Mouse (Mus musculus) megakaryocyte, embryonic 14.5 days (primary cell): ENCODE results near the gene Armcx1. TPM values are rescaled to one million over a fixed set of nuclear protein-coding genes. Genes with fewer than 3 reads are reported as not detected.
A peak's percentile ranks its signal among the peaks of the same experiment; 100 is the strongest.
"Not testable (repeated sequence)": the region's sequence is repeated elsewhere in the genome, so short reads cannot be mapped to it uniquely, and the experiment has no call there.

Experiments
- H3K27me3 ChIP-seq: replicated peaks from 2 replicates; pipeline ENCODE3; 2012; ENCODE audit warnings: inconsistent platforms
- H3K36me3 ChIP-seq: replicated peaks from 2 replicates; pipeline ENCODE3; 2012; ENCODE audit warnings: low read length, inconsistent platforms, mixed read lengths
- H3K4me1 ChIP-seq: 2 replicates; pipeline ENCODE4 v1.6.1; 2012; ENCODE audit warnings: inconsistent platforms
- H3K4me3 ChIP-seq: replicated peaks from 2 replicates; pipeline ENCODE3; 2012; ENCODE audit warnings: moderate library complexity, mild to moderate bottlenecking, inconsistent platforms
- H3K9me3 ChIP-seq: 2 replicates; pipeline ENCODE4 v1.6.1; 2012; ENCODE audit warnings: inconsistent platforms
- FLI1 ChIP-seq: IDR thresholded peaks from 2 replicates; pipeline ENCODE4 v1.6.1; 2012; ENCODE audit warnings: low read length, inconsistent platforms, mixed read lengths
- GATA1 ChIP-seq: IDR thresholded peaks from 3 replicates; pipeline ENCODE4 v1.6.1; 2012; ENCODE audit warnings: mixed read lengths, low read length, inconsistent platforms, borderline replicate concordance
- polyA plus RNA-seq: library from polyadenylated mRNA; stranded (reverse); fragments of >175 nt; gene quantifications from 2 replicates; pipeline ENCODE4 v1.2.3, GENCODE M21; 2012; ENCODE audit warnings: low replicate concordance; ENCODE audit not compliant: insufficient read depth

The Armcx1 gene
- polyA plus RNA-seq, 1 experiment, result 6.6 TPM

GRCm38 (mm10) chrX:134718524-134718923 lies 761 bp downstream of the Armcx1 start:
- Histone ChIP-seq H3K4me1 (peaks cover 6% of the 10 kb centered on the region), H3K4me3 (peak overlapping the region; percentile 93), H3K27me3 (peaks cover 6% of the 10 kb centered on the region), H3K36me3 (peaks cover 32% of the 10 kb centered on the region), H3K9me3 (no peaks in the 10 kb centered on the region)
- TF ChIP-seq GATA1, result no peak
- TF ChIP-seq FLI1, result no peak

GRCm38 (mm10) chrX:134723762-134724161 lies 6.0 kb downstream of the Armcx1 start:
- H3K27me3 ChIP-seq, H3K9me3 ChIP-seq, H3K4me3 ChIP-seq, H3K4me1 ChIP-seq: not testable (repeated sequence)
- peaks cover 39% of the 10 kb centered on the region for H3K36me3 ChIP-seq

GRCm38 (mm10) chrX:134729778-134730177 lies 12.0 kb downstream of the Armcx1 start:
- Histone ChIP-seq H3K4me3 (no peak overlapping the region), H3K9me3 (no peaks in the 10 kb centered on the region), H3K36me3 (peaks cover 7% of the 10 kb centered on the region), H3K4me1 (peaks cover 34% of the 10 kb centered on the region), H3K27me3 (no peaks in the 10 kb centered on the region)
- no peak for TF ChIP-seq FLI1
- TF ChIP-seq GATA1, result no peak

GRCm38 (mm10) chrX:134737796-134738195 lies 20.0 kb downstream of the Armcx1 start:
- no peak for TF ChIP-seq GATA1
- no peak for TF ChIP-seq FLI1

GRCm38 (mm10) chrX:134739160-134739559 lies 21.4 kb downstream of the Armcx1 start:
- H3K9me3 ChIP-seq, result no peaks in the 10 kb centered on the region
- peaks cover 44% of the 10 kb centered on the region for H3K4me1 ChIP-seq
- no peaks in the 10 kb centered on the region for H3K36me3 ChIP-seq
- TF ChIP-seq GATA1 (no peak), FLI1 (no peak)
- no peak overlapping the region for H3K4me3 ChIP-seq
- H3K27me3 ChIP-seq, result no peaks in the 10 kb centered on the region

More at GRCm38 (mm10) chrX:134737796-134738195, 20.0 kb downstream of the Armcx1 start:
- H3K36me3 ChIP-seq, result no peaks in the 10 kb centered on the region
- H3K4me1 ChIP-seq, result peaks cover 58% of the 10 kb centered on the region
- H3K9me3 ChIP-seq, result no peaks in the 10 kb centered on the region
- H3K4me3 ChIP-seq, result no peak overlapping the region
- H3K27me3 ChIP-seq, result no peaks in the 10 kb centered on the region

GRCm38 (mm10) chrX:134741862-134742261 lies 24.1 kb downstream of the Armcx1 start:
- Histone ChIP-seq H3K9me3 (no peaks in the 10 kb centered on the region), H3K4me3 (no peak overlapping the region), H3K36me3 (no peaks in the 10 kb centered on the region), H3K27me3 (peaks cover 3% of the 10 kb centered on the region), H3K4me1 (peaks cover 41% of the 10 kb centered on the region)
- TF ChIP-seq GATA1, result no peak

GRCm38 (mm10) chrX:134746459-134746858 lies 28.7 kb downstream of the Armcx1 start:
- TF ChIP-seq GATA1 (no peak), FLI1 (no peak)
- Histone ChIP-seq H3K9me3 (no peaks in the 10 kb centered on the region), H3K36me3 (peaks cover 8% of the 10 kb centered on the region), H3K27me3 (peaks cover 9% of the 10 kb centered on the region), H3K4me1 (peaks cover 39% of the 10 kb centered on the region), H3K4me3 (no peak overlapping the region)

- TF ChIP-seq GATA1 (no peak), FLI1 (no peak)
These were observed 33.2 kb downstream of the Armcx1 start, which contains the start of gene Armcx6 for GRCm38 (mm10) chrX:134750764-134751592. TSS of gene Armcx6 (minus strand) at chrX:134751417.

GRCm38 (mm10) chrX:134751910-134752309 lies 34.1 kb downstream of the Armcx1 start:
- peaks cover 7% of the 10 kb centered on the region for H3K27me3 ChIP-seq
- no peaks in the 10 kb centered on the region for H3K9me3 ChIP-seq
- TF ChIP-seq FLI1 (no peak), GATA1 (no peak)
- no peak overlapping the region for H3K4me3 ChIP-seq
- H3K4me1 ChIP-seq, result peaks cover 22% of the 10 kb centered on the region
- H3K36me3 ChIP-seq, result peaks cover 8% of the 10 kb centered on the region

More at GRCm38 (mm10) chrX:134750764-134751592, 33.2 kb downstream of the Armcx1 start, which contains the start of gene Armcx6:
- Histone ChIP-seq H3K4me1 (peaks cover 32% of the 10 kb centered on the region), H3K27me3 (peaks cover 10% of the 10 kb centered on the region), H3K36me3 (peaks cover 8% of the 10 kb centered on the region), H3K4me3 (peak within 1 kb of the TSS; percentile 94), H3K9me3 (no peaks in the 10 kb centered on the region)

- Histone ChIP-seq H3K4me1 (peaks cover 16% of the 10 kb centered on the region), H3K27me3 (peaks cover 7% of the 10 kb centered on the region), H3K4me3 (no peak overlapping the region), H3K36me3 (peaks cover 8% of the 10 kb centered on the region), H3K9me3 (no peaks in the 10 kb centered on the region)
- TF ChIP-seq FLI1 (no peak), GATA1 (no peak)
These were observed 34.8 kb downstream of the Armcx1 start for GRCm38 (mm10) chrX:134752584-134752983.
